Mouse (Mus musculus): ENCODE measurements around the gene Reck.

- TF ChIP-seq CTCF (IDR thresholded peaks at IDR 0.05; ENCODE audit: low read depth), result no peak
- no peak for TF ChIP-seq EP300 (IDR thresholded peaks at IDR 0.05; ENCODE audit: low read depth)
Measured at GRCm38 (mm10) chr4:43980846-43981245, 105.5 kb downstream of the Reck start.
